Mouse (Mus musculus) thymus, adult 2 months (tissue): ENCODE measurements around the gene Eri3.
A peak's percentile ranks its signal among the peaks of the same experiment; 100 is the strongest.

Experiments used
- CTCF ChIP-seq: fragments of 200-500 bp; IDR thresholded peaks from 2 replicates; pipeline ENCODE4 v1.5.1; 2012; ENCODE audit warnings: mild to moderate bottlenecking, control low read depth, low read length, moderate library complexity, borderline replicate concordance; ENCODE audit not compliant: control insufficient read depth, poor library complexity, insufficient read depth; ENCODE audit errors: extremely low read depth
- POLR2A ChIP-seq: fragments of 200-500 bp; IDR thresholded peaks from 2 replicates; pipeline ENCODE4 v1.6.1; 2012; ENCODE audit warnings: mild to moderate bottlenecking, low read length, control low read depth, moderate library complexity; ENCODE audit not compliant: control insufficient read depth, poor library complexity, insufficient read depth; ENCODE audit errors: extremely low read depth

DNA sequence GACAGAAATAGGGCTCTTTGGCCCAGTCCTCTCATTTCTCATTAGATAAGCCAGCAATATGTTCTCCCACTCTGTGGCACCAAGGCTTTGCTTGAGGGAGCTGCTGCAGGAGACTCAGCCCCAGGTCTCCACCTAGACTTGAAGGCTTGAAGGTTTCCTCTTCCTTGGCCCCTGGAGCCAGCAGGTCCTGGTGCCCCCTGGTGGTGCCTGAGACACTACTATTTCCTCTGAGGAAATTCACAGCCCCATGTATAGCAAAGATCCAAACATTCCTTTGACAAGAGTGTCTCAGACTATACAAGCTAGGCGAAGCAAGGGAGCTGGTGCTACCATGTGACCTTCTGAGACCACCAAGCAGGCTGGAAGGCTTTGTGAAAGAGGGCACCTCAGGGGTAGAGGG is 22.2 kb upstream of the Eri3 start:
- no peak for TF ChIP-seq POLR2A
- peak; percentile 71; the same call in 1 of the 2 replicates for TF ChIP-seq CTCF
